Mouse (Mus musculus) MEL (cell line): Measurements from ENCODE around the gene Arl13b. TPM values are rescaled to one million over a fixed set of nuclear protein-coding genes. Genes with fewer than 3 reads are reported as not detected.

Experiments
- DNase-seq: peaks from one replicate; pipeline ENCODE4 v3.0.0; 2011; ENCODE audit warnings: low read depth, low spot score
- H3K27ac ChIP-seq: 2 replicates; pipeline ENCODE4 v1.5.1; 2012; ENCODE audit warnings: low read depth, mild to moderate bottlenecking, control low read depth, low read length, moderate library complexity; ENCODE audit not compliant: control insufficient read depth
- H3K27me3 ChIP-seq, 2 experiments: fragments of 150-350 bp in 1 of 2; sonication (generic) in 1 of 2; 2 replicates each; pipeline ENCODE4 v1.6.1; 2012; ENCODE audit warnings: low read length in 2 of 2, mild to moderate bottlenecking in 2 of 2, improper control_type of control experiment in 1 of 2, moderate library complexity in 1 of 2; ENCODE audit not compliant: insufficient read depth in 2 of 2, control insufficient read depth in 1 of 2
- H3K36me3 ChIP-seq, 2 experiments: 2 replicates each; pipeline ENCODE4 v1.6.1; 2012 to 2014; ENCODE audit warnings: low read length in 2 of 2, improper control_type of control experiment in 1 of 2, inconsistent platforms in 1 of 2, mild to moderate bottlenecking in 1 of 2; ENCODE audit not compliant: insufficient read depth in 2 of 2, control insufficient read depth in 1 of 2
- H3K4me1 ChIP-seq, 2 experiments: fragments of 150-350 bp in 1 of 2; sonication (generic) in 1 of 2; 2 replicates each; pipeline ENCODE4 v1.6.1; 2012; ENCODE audit warnings: low read length in 2 of 2, improper control_type of control experiment in 1 of 2, mild to moderate bottlenecking in 1 of 2; ENCODE audit not compliant: insufficient read depth in 2 of 2, control insufficient read depth in 1 of 2
- H3K4me3 ChIP-seq, 2 experiments: fragments of 150-350 bp in 1 of 2; sonication (generic) in 1 of 2; 2 replicates each; pipeline ENCODE4 v1.5.1; 2012; ENCODE audit warnings: low read depth in 2 of 2, low read length in 2 of 2, mild to moderate bottlenecking in 2 of 2, moderate library complexity in 2 of 2, control low read depth in 1 of 2, improper control_type of control experiment in 1 of 2; ENCODE audit not compliant: control insufficient read depth in 1 of 2, insufficient read depth in 1 of 2
- H3K79me2 ChIP-seq: 2 replicates; pipeline ENCODE4 v1.6.1; 2012; ENCODE audit warnings: mild to moderate bottlenecking, low read length, moderate library complexity; ENCODE audit not compliant: control insufficient read depth, poor library complexity, insufficient read depth
- H3K9ac ChIP-seq: 2 replicates; pipeline ENCODE4 v1.6.1; 2012; ENCODE audit warnings: low read depth, mild to moderate bottlenecking, control low read depth, low read length, moderate library complexity; ENCODE audit not compliant: control insufficient read depth, poor library complexity, severe bottlenecking
- H3K9me3 ChIP-seq: fragments of 150-350 bp; sonication (generic); replicated peaks from 2 replicates; pipeline ENCODE4 v1.6.1; 2012; ENCODE audit warnings: mild to moderate bottlenecking, low read length, improper control_type of control experiment, moderate library complexity; ENCODE audit not compliant: insufficient read depth
- BHLHE40 ChIP-seq: IDR thresholded peaks from 2 replicates; pipeline ENCODE4 v1.6.1; 2012; ENCODE audit warnings: low read depth, mild to moderate bottlenecking, inconsistent platforms, low read length, improper control_type of control experiment, borderline replicate concordance
- CHD1 ChIP-seq: IDR thresholded peaks from 2 replicates; pipeline ENCODE4 v1.6.1; 2012; ENCODE audit warnings: low read depth, mild to moderate bottlenecking, inconsistent platforms, low read length, improper control_type of control experiment
- CHD2 ChIP-seq: IDR thresholded peaks from 2 replicates; pipeline ENCODE4 v1.6.1; 2011; ENCODE audit warnings: low read length, improper control_type of control experiment
- CTCF ChIP-seq, 3 experiments: IDR thresholded peaks in 2 of 3; conservative IDR thresholded peaks in 1 of 3; 2 replicates each; pipeline ENCODE4 v1.5.1; 2011 to 2012; ENCODE audit warnings: low read length in 3 of 3, low read depth in 2 of 3, mild to moderate bottlenecking in 2 of 3, improper control_type of control experiment in 1 of 3, inconsistent platforms in 1 of 3, mixed read lengths in 1 of 3, moderate library complexity in 1 of 3; ENCODE audit not compliant: control insufficient read depth in 1 of 3, insufficient read depth in 1 of 3, poor library complexity in 1 of 3, severe bottlenecking in 1 of 3
- ELF1 ChIP-seq: IDR thresholded peaks from 2 replicates; pipeline ENCODE4 v1.6.1; 2014; ENCODE audit warnings: low read depth, mild to moderate bottlenecking, inconsistent platforms, low read length, improper control_type of control experiment, moderate library complexity
- EP300 ChIP-seq, 2 experiments: IDR thresholded peaks; 2 replicates each; pipeline ENCODE4 v1.6.1; 2011; ENCODE audit warnings: improper control_type of control experiment in 2 of 2, low read length in 2 of 2, low read depth in 1 of 2, mild to moderate bottlenecking in 1 of 2
- ETS1 ChIP-seq: IDR thresholded peaks from 2 replicates; pipeline ENCODE4 v1.6.1; 2012; ENCODE audit warnings: low read depth, mild to moderate bottlenecking, inconsistent platforms, low read length, improper control_type of control experiment, moderate library complexity
- GABPA ChIP-seq: IDR thresholded peaks from 2 replicates; pipeline ENCODE4 v1.6.1; 2012; ENCODE audit warnings: low read depth, mild to moderate bottlenecking, inconsistent platforms, low read length, improper control_type of control experiment, moderate library complexity
- GATA1 ChIP-seq: IDR thresholded peaks from 2 replicates; pipeline ENCODE4 v1.6.1; 2011; ENCODE audit warnings: low read depth, low read length, improper control_type of control experiment
- HCFC1 ChIP-seq: IDR thresholded peaks from 2 replicates; pipeline ENCODE4 v1.6.1; 2012; ENCODE audit warnings: low read depth, mild to moderate bottlenecking, inconsistent platforms, low read length, improper control_type of control experiment, moderate library complexity
- JUND ChIP-seq: IDR thresholded peaks from 2 replicates; pipeline ENCODE4 v1.6.1; 2011; ENCODE audit warnings: low read depth, mild to moderate bottlenecking, improper control_type of control experiment, low read length
- KAT2A ChIP-seq: conservative IDR thresholded peaks from 2 replicates; pipeline ENCODE4 v1.6.1; 2012; ENCODE audit warnings: low read depth, low read length, improper control_type of control experiment, inconsistent platforms
- MAFK ChIP-seq: IDR thresholded peaks from 2 replicates; pipeline ENCODE4 v1.6.1; 2011; ENCODE audit warnings: low read depth, mild to moderate bottlenecking, low read length, improper control_type of control experiment, borderline replicate concordance
- MAX ChIP-seq: IDR thresholded peaks from 2 replicates; pipeline ENCODE4 v1.6.1; 2011; ENCODE audit warnings: low read length, improper control_type of control experiment
- MAZ ChIP-seq: IDR thresholded peaks from 2 replicates; pipeline ENCODE4 v1.6.1; 2012; ENCODE audit warnings: low read depth, mild to moderate bottlenecking, inconsistent platforms, low read length, improper control_type of control experiment
- MEF2A ChIP-seq: IDR thresholded peaks from 2 replicates; pipeline ENCODE4 v1.6.1; 2014; ENCODE audit warnings: low read depth, mild to moderate bottlenecking, inconsistent platforms, low read length, improper control_type of control experiment; ENCODE audit not compliant: poor library complexity, insufficient replicate concordance, severe bottlenecking; ENCODE audit errors: extremely low read depth
- MXI1 ChIP-seq: IDR thresholded peaks from 2 replicates; pipeline ENCODE4 v1.6.1; 2011; ENCODE audit warnings: mild to moderate bottlenecking, low read depth, low read length, improper control_type of control experiment
- MYC ChIP-seq: IDR thresholded peaks from 2 replicates; pipeline ENCODE4 v1.6.1; 2011; ENCODE audit warnings: low read depth, mild to moderate bottlenecking, low read length, improper control_type of control experiment, moderate library complexity
- NRF1 ChIP-seq: IDR thresholded peaks from 2 replicates; pipeline ENCODE4 v1.6.1; 2014; ENCODE audit warnings: low read depth, mild to moderate bottlenecking, inconsistent platforms, low read length, improper control_type of control experiment, moderate library complexity; ENCODE audit not compliant: poor library complexity, insufficient read depth, severe bottlenecking
- POLR2A ChIP-seq, 2 experiments: IDR thresholded peaks; 2 replicates each; pipeline ENCODE4 v1.6.1; 2011 to 2012; ENCODE audit warnings: low read length in 2 of 2, mild to moderate bottlenecking in 2 of 2, control low read depth in 1 of 2, improper control_type of control experiment in 1 of 2, low read depth in 1 of 2, moderate library complexity in 1 of 2; ENCODE audit not compliant: control insufficient read depth in 1 of 2, insufficient read depth in 1 of 2, poor library complexity in 1 of 2
- RAD21 ChIP-seq: IDR thresholded peaks from 2 replicates; pipeline ENCODE4 v1.6.1; 2011; ENCODE audit warnings: mild to moderate bottlenecking, low read depth, low read length, improper control_type of control experiment
- RCOR1 ChIP-seq: IDR thresholded peaks from 2 replicates; pipeline ENCODE4 v1.6.1; 2012; ENCODE audit warnings: low read depth, mild to moderate bottlenecking, inconsistent platforms, low read length, improper control_type of control experiment
- SIN3A ChIP-seq: IDR thresholded peaks from 2 replicates; pipeline ENCODE4 v1.6.1; 2012; ENCODE audit warnings: low read length, improper control_type of control experiment, inconsistent platforms
- SMC3 ChIP-seq: IDR thresholded peaks from 2 replicates; pipeline ENCODE4 v1.6.1; 2011; ENCODE audit warnings: low read depth, low read length, improper control_type of control experiment
- TAL1 ChIP-seq: IDR thresholded peaks from 2 replicates; pipeline ENCODE4 v1.6.1; 2012; ENCODE audit warnings: mild to moderate bottlenecking, inconsistent platforms, low read length, moderate library complexity, mixed read lengths
- TCF12 ChIP-seq: IDR thresholded peaks from 2 replicates; pipeline ENCODE4 v1.6.1; 2014; ENCODE audit warnings: low read depth, mild to moderate bottlenecking, inconsistent platforms, low read length, improper control_type of control experiment, moderate library complexity
- UBTF ChIP-seq: IDR thresholded peaks from 2 replicates; pipeline ENCODE4 v1.6.1; 2012; ENCODE audit warnings: low read depth, mild to moderate bottlenecking, inconsistent platforms, low read length, improper control_type of control experiment, moderate library complexity, borderline replicate concordance; ENCODE audit not compliant: insufficient read depth
- USF2 ChIP-seq, 2 experiments: IDR thresholded peaks; 2 replicates each; pipeline ENCODE4 v1.6.1; 2011 to 2012; ENCODE audit warnings: improper control_type of control experiment in 2 of 2, low read length in 2 of 2, borderline replicate concordance in 1 of 2, inconsistent platforms in 1 of 2, low read depth in 1 of 2, mild to moderate bottlenecking in 1 of 2; ENCODE audit not compliant: insufficient read depth in 1 of 2
- ZC3H11A ChIP-seq: IDR thresholded peaks from 2 replicates; pipeline ENCODE4 v1.6.1; 2012; ENCODE audit warnings: low read depth, mild to moderate bottlenecking, inconsistent platforms, low read length, improper control_type of control experiment
- ZMIZ1 ChIP-seq: IDR thresholded peaks from 2 replicates; pipeline ENCODE4 v1.6.1; 2012; ENCODE audit warnings: low read depth, mild to moderate bottlenecking, inconsistent platforms, low read length, improper control_type of control experiment, moderate library complexity
- ZNF384 ChIP-seq: IDR thresholded peaks from 2 replicates; pipeline ENCODE4 v1.6.1; 2012; ENCODE audit warnings: low read depth, mild to moderate bottlenecking, inconsistent platforms, low read length, improper control_type of control experiment
- polyA plus RNA-seq, 2 experiments: library from polyadenylated mRNA; stranded (reverse) in 1 of 2; unstranded in 1 of 2; fragments of >175 nt in 1 of 2; fragments of >200 nt in 1 of 2; gene quantifications; 2 replicates each; pipeline versions ENCODE4 v1.2.1 to v1.2.4; 2012; ENCODE audit warnings: low replicate concordance in 2 of 2, low read depth in 1 of 2; ENCODE audit not compliant: insufficient read length in 2 of 2, insufficient read depth in 1 of 2, missing spikeins in 1 of 2
- total RNA-seq: library from RNA; depleted of rRNA; stranded (reverse); fragments of 300-350 nt; gene quantifications from 2 replicates; pipeline ENCODE4 v1.2.3, GENCODE M21; 2012

Gene Arl13b
- total and polyA plus RNA-seq, 3 experiments: 3.2 to 4.3 TPM; not detected in 1

DNA sequence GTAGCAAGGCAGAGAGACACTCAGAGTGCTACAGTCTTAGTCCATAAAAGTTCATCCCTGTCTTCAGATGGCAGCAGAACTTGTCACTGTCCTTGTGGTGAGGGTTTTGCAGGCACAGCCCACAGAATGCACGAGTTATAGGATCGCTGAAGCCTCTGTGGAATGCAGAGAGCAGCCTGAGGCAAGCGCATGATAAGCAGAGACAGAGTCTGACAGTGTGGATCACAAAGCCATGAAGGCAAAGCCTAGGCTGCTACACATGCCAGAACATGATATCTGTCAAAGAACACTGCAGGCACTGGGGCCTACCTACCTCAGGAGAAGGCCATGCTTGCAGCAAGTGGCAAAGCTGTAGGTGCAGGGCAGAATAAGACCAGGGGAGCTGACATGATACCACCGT is 47.4 kb downstream of the Arl13b start:
- H3K9me3 ChIP-seq: no peaks in the 10 kb centered on the region
- H3K27me3 ChIP-seq: no peaks in the 10 kb centered on the region
- TF ChIP-seq ZMIZ1 (no peak), SMC3 (no peak), CHD2 (no peak), MAZ (no peak), MXI1 (no peak), UBTF (no peak), ZNF384 (no peak), KAT2A (no peak), POLR2A (IDR thresholded peaks at IDR 0.05; ENCODE audit: control insufficient read depth in 1 of 2, insufficient read depth in 1 of 2, low read depth in 1 of 2, low read length in 2 of 2, poor library complexity in 1 of 2) (no peak), HCFC1 (no peak), RCOR1 (no peak), TAL1 (no peak), GATA1 (no peak), TCF12 (no peak), MYC (no peak), NRF1 (no peak), ELF1 (no peak), EP300 (IDR thresholded peaks at IDR 0.05; ENCODE audit: low read depth in 1 of 2, low read length in 2 of 2) (no peak), MEF2A (no peak), JUND (no peak)
- TF ChIP-seq, all 39 proteins: peak for 0
- DNase-seq: no peak
- no peaks in the 10 kb centered on the region for H3K4me1 ChIP-seq
- no peak overlapping the region for H3K4me3 ChIP-seq
- no peak overlapping the region for H3K27ac ChIP-seq
- H3K36me3 ChIP-seq: no peaks in the 10 kb centered on the region
- no peaks in the 10 kb centered on the region for H3K79me2 ChIP-seq
- H3K9ac ChIP-seq: no peak overlapping the region

DNA sequence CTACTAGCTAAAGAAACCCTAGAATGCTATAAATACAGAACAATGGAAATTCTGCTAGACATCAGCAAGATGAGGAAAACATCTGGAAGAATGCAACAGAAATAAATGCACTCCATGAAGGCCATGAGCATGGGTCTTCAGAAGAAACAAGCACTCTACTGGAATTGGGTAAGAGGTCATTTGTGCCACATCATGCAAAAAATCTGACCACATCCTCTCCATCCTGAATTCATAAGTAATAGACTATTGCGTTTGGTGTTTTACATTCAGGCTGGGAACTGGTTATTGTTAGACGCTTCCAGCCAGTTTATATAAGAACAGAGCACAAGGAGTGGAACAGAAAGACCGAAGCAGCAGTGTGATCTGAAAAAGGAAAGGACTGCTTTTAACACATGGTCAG is 48.0 kb downstream of the Arl13b start:
- no peaks in the 10 kb centered on the region for H3K36me3 ChIP-seq
- DNase-seq: no peak
- H3K9ac ChIP-seq: no peak overlapping the region
- TF ChIP-seq TCF12: no peak
- no peak for TF ChIP-seq ZC3H11A
- TF ChIP-seq MEF2A: no peak
- no peak for TF ChIP-seq MAFK
- no peak for TF ChIP-seq TAL1
- TF ChIP-seq CHD2: no peak
- TF ChIP-seq GABPA: no peak
- TF ChIP-seq MYC: no peak
- no peak for TF ChIP-seq CHD1
- TF ChIP-seq USF2 (IDR thresholded peaks at IDR 0.05; ENCODE audit: borderline replicate concordance in 1 of 2, insufficient read depth in 1 of 2, low read depth in 1 of 2, low read length in 2 of 2): no peak
- TF ChIP-seq MAX: no peak
- no peak for TF ChIP-seq SIN3A
- TF ChIP-seq SMC3: no peak
- TF ChIP-seq CTCF (IDR thresholded peaks at IDR 0.05 in 2 of 3, conservative IDR thresholded peaks at IDR 0.05 in 1 of 3; ENCODE audit: control insufficient read depth in 1 of 3, insufficient read depth in 1 of 3, low read depth in 2 of 3, low read length in 3 of 3, poor library complexity in 1 of 3, severe bottlenecking in 1 of 3): no peak
- no peak for TF ChIP-seq RAD21
- TF ChIP-seq ETS1: no peak
- TF ChIP-seq BHLHE40: no peak
- no peak overlapping the region for H3K4me3 ChIP-seq
- no peaks in the 10 kb centered on the region for H3K27me3 ChIP-seq
- no peaks in the 10 kb centered on the region for H3K79me2 ChIP-seq
- H3K4me1 ChIP-seq: no peaks in the 10 kb centered on the region
- H3K9me3 ChIP-seq: no peaks in the 10 kb centered on the region
- no peak overlapping the region for H3K27ac ChIP-seq
